Mouse (Mus musculus) stomach, postnatal 0 days (tissue): ENCODE data around the gene Xpo5.

ENCODE experiments used
- CTCF ChIP-seq: IDR thresholded peaks from 2 replicates; pipeline ENCODE4 v1.5.1; 2016; ENCODE audit warnings: antibody characterized with exemption, low read depth, mild to moderate bottlenecking, moderate library complexity
- EP300 ChIP-seq: optimal IDR thresholded peaks from 2 replicates; pipeline ENCODE3; 2016; ENCODE audit warnings: antibody characterized with exemption

- TF ChIP-seq CTCF (no peak), EP300 (peak; percentile 97)
Measured at GRCm38 (mm10) chr17:46247512-46248188, 45.1 kb downstream of the Xpo5 start, which contains the start of the genes Polr1c and Yipf3.
